Mouse (Mus musculus): ENCODE data around the gene Fbxo21. TPM values are rescaled to one million over a fixed set of nuclear protein-coding genes. Genes with fewer than 3 reads are reported as not detected.

The Fbxo21 gene
- polyA plus RNA-seq, 1 experiment from 2014 or later = 67.3 TPM

DNA sequence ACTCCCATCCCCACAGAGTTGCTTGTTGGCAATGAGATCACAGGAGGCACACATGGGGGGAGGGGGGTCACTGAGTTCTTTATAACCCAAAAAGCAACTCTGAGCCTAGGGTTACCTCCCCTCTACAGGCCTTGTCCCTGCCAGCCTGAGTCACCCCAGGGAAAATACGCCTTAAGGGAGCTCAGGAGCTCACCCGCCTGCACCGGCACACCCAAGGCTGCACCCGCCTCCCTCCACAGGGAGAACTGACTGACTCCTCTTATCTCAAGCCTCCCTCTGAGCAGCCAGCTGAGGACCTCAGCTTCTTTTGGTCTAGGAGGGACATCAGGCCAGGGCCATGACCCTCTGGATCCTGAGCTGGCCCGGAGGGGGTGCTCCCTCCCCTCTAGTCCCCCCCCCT, 54.5 kb downstream of the Fbxo21 start:
- no peaks in the 10 kb centered on the region for H3K9me3 ChIP-seq (replicated peaks)
- H3K4me2 ChIP-seq = no peak overlapping the region
- 30% methylated on average over 5 of the region's 5 CpGs for WGBS
- H3K27ac ChIP-seq (ENCODE audit: poor library complexity, severe bottlenecking) = no peak overlapping the region
- H3K27me3 ChIP-seq (replicated peaks) = peaks cover 43% of the 10 kb centered on the region
- ATAC-seq (ENCODE audit: insufficient number of reproducible peaks, low FRiP score) = peak; percentile 23; the same call in 1 of the 2 replicates
- no peak overlapping the region for H3K9ac ChIP-seq
- no peaks in the 10 kb centered on the region for H3K36me3 ChIP-seq
- H3K4me3 ChIP-seq = no peak overlapping the region
- H3K4me1 ChIP-seq (replicated peaks) = peaks cover 59% of the 10 kb centered on the region

DNA sequence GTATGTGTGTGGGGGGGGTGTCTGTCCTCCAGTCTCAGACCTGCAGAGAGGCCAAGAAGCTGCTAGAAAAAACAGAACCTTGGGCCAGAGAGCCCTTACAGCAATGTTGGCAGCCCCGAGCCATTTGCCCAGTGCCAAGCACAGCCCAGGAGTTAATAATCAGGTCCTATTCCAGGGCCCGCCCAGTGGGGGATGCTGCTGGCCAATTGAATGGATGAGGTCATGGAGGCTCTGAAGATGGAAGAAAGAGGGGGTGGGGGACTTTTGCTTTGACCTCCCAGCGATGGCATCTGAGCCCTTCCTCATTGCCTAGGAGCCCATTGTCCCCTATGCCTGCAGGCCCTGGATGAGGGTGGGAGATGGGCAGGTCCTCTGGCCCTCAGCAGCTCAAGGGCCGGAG, 55.0 kb downstream of the Fbxo21 start:
- Histone ChIP-seq H3K4me2 (no peak overlapping the region), H3K9ac (no peak overlapping the region), H3K9me3 (replicated peaks) (no peaks in the 10 kb centered on the region), H3K27ac (ENCODE audit: poor library complexity, severe bottlenecking) (no peak overlapping the region), H3K27me3 (replicated peaks) (peaks cover 40% of the 10 kb centered on the region), H3K4me3 (no peak overlapping the region), H3K36me3 (no peaks in the 10 kb centered on the region), H3K4me1 (replicated peaks) (peaks cover 54% of the 10 kb centered on the region)
- ATAC-seq (ENCODE audit: insufficient number of reproducible peaks, low FRiP score) = no peak
- WGBS = 46% methylated on average over 4 of the region's 4 CpGs

DNA sequence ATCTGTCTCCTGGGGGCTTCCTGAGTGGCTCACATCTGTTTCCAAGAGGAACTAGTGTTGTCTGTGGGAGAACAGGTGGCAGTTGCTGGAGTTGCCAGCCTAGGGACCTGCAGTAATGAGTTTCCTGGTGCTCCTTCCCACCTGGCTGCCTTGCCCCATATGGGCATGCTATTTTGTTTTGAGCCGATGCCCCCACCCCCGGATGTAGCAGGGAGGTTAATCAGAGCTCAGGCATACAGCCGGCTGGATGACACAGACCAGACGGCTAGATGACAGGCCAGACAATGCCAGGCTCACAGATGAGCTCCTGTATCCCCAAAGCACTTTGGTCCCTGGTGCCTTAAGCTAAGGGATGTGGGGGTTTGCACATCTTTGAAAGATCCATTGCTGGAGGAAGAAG, 56.8 kb downstream of the Fbxo21 start:
- Histone ChIP-seq H3K9me3 (replicated peaks) (no peaks in the 10 kb centered on the region), H3K27ac (ENCODE audit: poor library complexity, severe bottlenecking) (peak overlapping the region; percentile 59; the same call in 1 of the 2 replicates)
- 16% methylated on average over 4 of the region's 4 CpGs for WGBS

DNA sequence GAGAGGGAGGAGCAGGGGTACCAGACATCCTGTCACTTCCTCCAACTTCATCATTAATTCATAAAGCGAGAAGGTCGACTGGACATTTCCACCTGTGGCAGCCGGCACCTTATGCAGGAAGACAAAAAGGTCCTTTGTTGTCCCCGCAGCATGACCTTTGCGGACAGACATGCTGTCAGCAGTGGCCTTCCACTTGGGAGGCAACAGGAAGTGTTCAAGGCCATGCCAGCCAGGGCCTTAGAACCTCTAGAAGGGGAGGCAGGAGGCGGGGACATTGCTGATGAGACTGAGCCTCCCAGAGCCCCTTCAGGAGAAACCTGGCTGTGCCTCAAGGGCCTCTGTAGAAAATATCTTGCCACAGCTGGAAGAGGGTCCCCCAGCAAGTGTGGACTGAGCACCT, 57.2 kb downstream of the Fbxo21 start:
- H3K27ac ChIP-seq (ENCODE audit: poor library complexity, severe bottlenecking) = peak overlapping the region; percentile 59; the same call in 1 of the 2 replicates
- no peaks in the 10 kb centered on the region for H3K9me3 ChIP-seq (replicated peaks)
- no peak overlapping the region for H3K4me3 ChIP-seq
- H3K9ac ChIP-seq = no peak overlapping the region
- H3K36me3 ChIP-seq = no peaks in the 10 kb centered on the region
- no peak overlapping the region for H3K4me2 ChIP-seq
- peaks cover 22% of the 10 kb centered on the region for H3K27me3 ChIP-seq (replicated peaks)
- H3K4me1 ChIP-seq (replicated peaks) = peaks cover 48% of the 10 kb centered on the region
- no peak for ATAC-seq (ENCODE audit: insufficient number of reproducible peaks, low FRiP score)
- WGBS = 56% methylated on average over 6 of the region's 6 CpGs

More for the DNA sequence above, 56.8 kb downstream of the Fbxo21 start:
- no peak for ATAC-seq (ENCODE audit: insufficient number of reproducible peaks, low FRiP score)
- Histone ChIP-seq H3K9ac (no peak overlapping the region), H3K4me3 (no peak overlapping the region), H3K4me1 (replicated peaks) (peaks cover 52% of the 10 kb centered on the region), H3K4me2 (no peak overlapping the region), H3K36me3 (no peaks in the 10 kb centered on the region), H3K27me3 (replicated peaks) (peaks cover 26% of the 10 kb centered on the region)

DNA sequence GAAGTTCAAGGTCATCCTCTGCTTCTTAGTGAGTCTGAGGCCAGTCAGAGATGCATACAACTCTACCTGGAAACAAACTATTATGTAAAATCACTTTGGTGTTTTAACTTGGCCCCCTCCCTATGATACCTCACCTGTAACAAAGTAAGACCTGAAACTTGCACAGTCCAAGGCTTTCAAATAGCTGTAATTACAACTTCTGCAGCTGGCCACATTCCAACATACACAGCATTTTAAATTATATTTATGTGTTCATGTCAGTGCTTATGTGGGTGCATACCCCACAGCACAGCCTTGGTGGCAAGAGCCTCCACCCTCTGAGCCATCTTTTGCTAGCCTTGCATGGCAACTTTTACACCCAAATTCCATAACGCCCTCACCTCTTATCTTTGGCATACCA, 58.1 kb downstream of the Fbxo21 start:
- Histone ChIP-seq H3K27ac (ENCODE audit: poor library complexity, severe bottlenecking) (no peak overlapping the region), H3K9ac (no peak overlapping the region), H3K4me2 (no peak overlapping the region), H3K36me3 (no peaks in the 10 kb centered on the region), H3K27me3 (replicated peaks) (peaks cover 20% of the 10 kb centered on the region), H3K9me3 (replicated peaks) (no peaks in the 10 kb centered on the region), H3K4me3 (no peak overlapping the region), H3K4me1 (replicated peaks) (peaks cover 42% of the 10 kb centered on the region)
- ATAC-seq (ENCODE audit: insufficient number of reproducible peaks, low FRiP score) = no peak
- WGBS = 78% methylated on average over 1 of the region's 1 CpGs

DNA sequence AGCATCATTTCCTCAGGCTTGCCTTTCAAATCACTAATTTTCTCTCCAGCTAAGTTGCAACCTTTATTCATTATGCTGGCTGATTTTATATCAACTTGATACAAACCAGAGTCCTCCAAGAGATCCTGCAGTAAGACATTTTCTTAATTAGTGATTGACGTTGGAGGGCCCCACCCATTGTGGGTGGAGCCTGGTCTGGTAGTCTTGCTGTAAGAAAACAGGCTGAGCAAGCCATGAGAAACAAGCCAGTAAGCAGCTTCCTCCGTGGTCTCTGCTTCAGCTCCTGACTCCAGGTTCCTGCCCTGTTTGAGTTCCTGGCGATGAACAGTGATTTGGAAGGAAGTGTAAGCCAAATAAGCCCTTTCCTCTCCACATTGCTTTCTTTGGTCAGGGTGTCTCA, 59.3 kb downstream of the Fbxo21 start:
- peaks cover 41% of the 10 kb centered on the region for H3K4me1 ChIP-seq (replicated peaks)
- peaks cover 11% of the 10 kb centered on the region for H3K27me3 ChIP-seq (replicated peaks)
- no peak overlapping the region for H3K27ac ChIP-seq (ENCODE audit: poor library complexity, severe bottlenecking)
- no peaks in the 10 kb centered on the region for H3K9me3 ChIP-seq (replicated peaks)
- no peak overlapping the region for H3K4me3 ChIP-seq
- no peak overlapping the region for H3K4me2 ChIP-seq
- no peak for ATAC-seq (ENCODE audit: insufficient number of reproducible peaks, low FRiP score)
- H3K9ac ChIP-seq = no peak overlapping the region
- 59% methylated on average over 3 of the region's 3 CpGs for WGBS
- H3K36me3 ChIP-seq = no peaks in the 10 kb centered on the region

DNA sequence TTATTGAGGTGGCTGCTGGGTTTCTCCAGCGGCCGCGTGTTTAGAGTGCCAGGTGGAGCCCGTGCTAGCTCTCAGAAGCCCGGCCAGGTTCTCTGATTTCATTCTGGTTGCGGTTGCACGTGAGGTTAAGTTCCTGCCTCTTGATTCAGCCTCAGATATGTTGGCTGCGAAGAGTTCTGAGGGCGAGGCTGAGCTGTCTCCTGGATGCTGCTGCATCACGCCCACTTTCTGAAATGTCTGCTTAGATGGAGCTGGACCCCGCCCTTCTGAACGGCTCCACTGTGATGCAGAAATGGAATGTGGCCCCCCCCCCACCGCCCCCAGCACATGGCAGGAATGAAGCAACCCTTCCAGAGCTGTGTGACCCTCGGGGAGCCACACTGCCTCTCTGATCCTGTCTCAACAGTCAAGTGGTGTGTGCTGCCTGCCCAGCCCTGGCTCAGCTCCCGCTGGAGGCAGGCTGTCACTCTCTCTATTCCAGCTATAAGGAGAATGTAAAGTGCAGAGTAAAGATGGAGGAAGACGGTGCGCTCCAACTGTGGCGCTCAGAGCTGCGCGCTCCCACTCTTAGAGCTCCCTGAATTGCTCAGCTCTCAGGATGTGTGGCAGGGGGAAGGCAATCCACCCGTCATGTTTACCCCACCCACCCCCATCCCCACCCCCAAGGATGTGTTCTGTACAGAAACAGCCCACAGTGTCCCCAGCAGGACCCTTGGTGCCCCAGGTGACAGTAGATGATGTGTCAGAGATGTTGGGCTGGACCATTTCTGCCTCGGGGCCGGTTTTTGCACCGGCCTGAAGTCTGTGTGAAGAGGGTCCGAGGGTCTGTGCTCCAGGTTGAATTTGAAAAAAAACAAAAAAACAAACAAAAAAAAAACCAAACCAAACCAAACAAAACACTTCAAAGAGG, 60.6 kb downstream of the Fbxo21 start:
- peak overlapping the region; percentile 35; the same call in 1 of the 2 replicates for H3K9ac ChIP-seq
- 30% methylated on average over 25 of the region's 25 CpGs for WGBS
- H3K9me3 ChIP-seq (replicated peaks) = no peaks in the 10 kb centered on the region
- ATAC-seq (ENCODE audit: insufficient number of reproducible peaks, low FRiP score) = peak; percentile 49; the same call in 1 of the 2 replicates
- H3K4me2 ChIP-seq = peak overlapping the region; percentile 62
- peaks cover 34% of the 10 kb centered on the region for H3K4me1 ChIP-seq (replicated peaks)
- peak overlapping the region; percentile 28 for H3K4me3 ChIP-seq
- H3K36me3 ChIP-seq = no peaks in the 10 kb centered on the region
- H3K27ac ChIP-seq (ENCODE audit: poor library complexity, severe bottlenecking) = 0 out of 2 replicates have a peak overlapping the region, but pooled peaks have one; percentile 40
- peaks cover 11% of the 10 kb centered on the region for H3K27me3 ChIP-seq (replicated peaks)

DNA sequence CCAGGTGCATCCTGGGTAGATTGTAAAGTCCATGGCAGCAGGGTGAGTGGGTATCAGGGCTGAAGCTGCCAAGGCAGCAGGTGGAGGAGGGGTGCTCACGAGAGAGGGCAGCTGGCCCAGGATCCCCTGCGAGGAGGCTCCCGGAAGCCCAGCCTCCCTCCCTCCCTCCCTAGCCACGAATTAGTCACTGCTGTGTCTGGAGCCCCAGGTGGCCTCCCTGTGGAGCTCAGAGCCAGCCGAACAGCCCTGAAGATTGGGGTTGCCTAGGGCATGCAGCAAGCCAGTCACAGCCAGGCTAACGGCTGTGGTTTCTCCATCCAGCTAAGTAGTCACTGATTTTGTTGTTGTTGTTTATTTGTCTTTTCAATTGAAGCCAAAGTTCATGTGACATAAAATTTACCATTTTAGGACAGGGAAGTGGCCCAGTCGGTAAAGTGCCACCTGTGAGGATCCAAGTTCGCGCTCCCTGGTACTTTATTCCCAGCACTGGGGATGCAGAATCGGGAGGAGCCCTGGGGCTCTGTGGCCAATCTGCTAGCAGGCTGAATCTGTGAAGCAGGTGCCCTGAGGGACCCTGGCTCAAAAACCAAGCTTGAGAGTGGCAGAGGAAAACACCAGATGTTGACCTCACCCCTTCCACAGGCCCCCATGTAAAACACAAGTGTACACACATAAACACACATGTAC, 61.4 kb downstream of the Fbxo21 start:
- WGBS = 12% methylated on average over 10 of the region's 10 CpGs

DNA sequence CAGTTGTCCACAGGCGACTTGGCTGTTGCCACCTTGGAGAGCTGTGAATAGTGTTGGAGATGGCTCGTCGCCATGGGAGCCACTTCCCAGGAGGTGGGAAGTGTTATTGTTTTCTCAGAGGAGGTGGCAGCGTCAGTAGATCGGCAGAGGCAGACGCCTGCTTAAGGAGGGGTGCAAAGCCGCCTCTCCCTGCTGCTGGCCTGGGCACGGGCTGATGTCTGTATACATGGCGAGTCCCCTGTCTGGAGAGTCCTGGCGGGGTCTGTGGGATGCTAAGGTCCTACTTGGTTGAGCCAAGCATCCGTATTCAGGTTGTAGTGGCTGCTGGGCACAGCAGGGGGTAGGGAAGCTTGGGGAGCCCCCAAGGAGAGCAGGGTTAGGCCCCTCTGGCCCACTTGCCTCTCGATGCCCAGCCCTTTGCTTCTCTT, 62.7 kb downstream of the Fbxo21 start:
- Histone ChIP-seq H3K9me3 (replicated peaks) (no peaks in the 10 kb centered on the region), H3K4me2 (no peak overlapping the region), H3K4me1 (replicated peaks) (peaks cover 21% of the 10 kb centered on the region), H3K4me3 (no peak overlapping the region), H3K27me3 (replicated peaks) (peaks cover 11% of the 10 kb centered on the region), H3K27ac (ENCODE audit: poor library complexity, severe bottlenecking) (no peak overlapping the region; the same call in 1 of the 2 replicates), H3K36me3 (no peaks in the 10 kb centered on the region), H3K9ac (no peak overlapping the region)
- 31% methylated on average over 12 of the region's 12 CpGs for WGBS
- no peak for ATAC-seq (ENCODE audit: insufficient number of reproducible peaks, low FRiP score)

More for the DNA sequence above, 61.4 kb downstream of the Fbxo21 start:
- H3K4me3 ChIP-seq = 0 out of 2 replicates have a peak overlapping the region, but pooled peaks have one; percentile 8
- peaks cover 11% of the 10 kb centered on the region for H3K27me3 ChIP-seq (replicated peaks)
- peak; percentile 62 for ATAC-seq (ENCODE audit: insufficient number of reproducible peaks, low FRiP score)
- peak overlapping the region; percentile 62 for H3K4me2 ChIP-seq
- H3K36me3 ChIP-seq = no peaks in the 10 kb centered on the region
- H3K4me1 ChIP-seq (replicated peaks) = peaks cover 34% of the 10 kb centered on the region
- H3K9me3 ChIP-seq (replicated peaks) = no peaks in the 10 kb centered on the region
- H3K9ac ChIP-seq = 0 out of 2 replicates have a peak overlapping the region, but pooled peaks have one; percentile 18
- H3K27ac ChIP-seq (ENCODE audit: poor library complexity, severe bottlenecking) = no peak overlapping the region

DNA sequence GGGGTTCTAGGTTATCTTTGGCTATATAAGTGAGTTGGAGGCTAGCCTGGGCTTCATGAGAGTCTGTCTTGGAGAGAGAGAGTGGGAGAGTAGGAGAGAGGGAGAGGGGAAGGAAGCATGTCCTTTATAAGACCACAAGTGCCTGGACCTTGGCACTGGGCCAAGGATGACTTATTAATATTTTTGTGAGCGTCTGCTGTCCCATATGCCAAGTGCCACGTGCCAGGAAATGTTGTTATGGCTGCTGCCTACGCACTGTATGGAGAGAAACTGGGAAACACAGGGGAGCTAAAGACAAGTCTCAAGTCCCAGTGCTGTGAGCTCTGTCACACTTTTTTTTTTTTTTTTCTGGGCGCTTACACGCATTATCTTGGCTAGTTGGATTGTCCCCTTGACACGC, 66.1 kb downstream of the Fbxo21 start:
- no peak overlapping the region for H3K4me3 ChIP-seq
- WGBS = 78% methylated on average over 6 of the region's 6 CpGs
- H3K9ac ChIP-seq = no peak overlapping the region
- ATAC-seq (ENCODE audit: insufficient number of reproducible peaks, low FRiP score) = no peak
- H3K9me3 ChIP-seq (replicated peaks) = no peaks in the 10 kb centered on the region
- H3K4me2 ChIP-seq = no peak overlapping the region
- no peak overlapping the region for H3K27ac ChIP-seq (ENCODE audit: poor library complexity, severe bottlenecking)
- peaks cover 8% of the 10 kb centered on the region for H3K27me3 ChIP-seq (replicated peaks)
- no peaks in the 10 kb centered on the region for H3K36me3 ChIP-seq
- peaks cover 10% of the 10 kb centered on the region for H3K4me1 ChIP-seq (replicated peaks)

DNA sequence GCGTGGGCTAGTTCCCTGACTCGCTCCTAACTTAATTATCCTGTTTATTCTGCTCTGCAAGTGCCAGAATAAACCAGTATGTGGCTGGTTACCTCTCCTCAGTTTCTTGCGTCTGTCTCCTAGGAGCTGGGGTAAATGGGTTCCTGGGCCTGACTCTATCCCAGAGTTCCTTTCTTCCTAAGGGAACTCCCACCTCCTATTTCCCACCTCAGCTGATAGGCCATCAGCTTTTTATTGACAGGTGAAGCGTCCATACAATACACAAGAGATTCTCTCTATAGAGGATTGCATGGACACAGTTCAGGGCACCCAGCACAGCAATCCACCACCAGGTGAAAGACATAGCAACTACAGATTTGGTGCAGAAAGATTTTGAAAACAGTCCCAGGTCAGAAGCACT, 67.2 kb downstream of the Fbxo21 start:
- H3K36me3 ChIP-seq = no peaks in the 10 kb centered on the region
- no peaks in the 10 kb centered on the region for H3K9me3 ChIP-seq (replicated peaks)
- 82% methylated on average over 4 of the region's 4 CpGs for WGBS
- no peak overlapping the region for H3K9ac ChIP-seq
- H3K4me2 ChIP-seq = no peak overlapping the region
- H3K27me3 ChIP-seq (replicated peaks) = peaks cover 8% of the 10 kb centered on the region
- no peak for ATAC-seq (ENCODE audit: insufficient number of reproducible peaks, low FRiP score)
- H3K27ac ChIP-seq (ENCODE audit: poor library complexity, severe bottlenecking) = no peak overlapping the region
- no peak overlapping the region for H3K4me3 ChIP-seq
- H3K4me1 ChIP-seq (replicated peaks) = peaks cover 8% of the 10 kb centered on the region; the same call in 1 of the 2 replicates
